Mouse (Mus musculus) intestine, postnatal 0 days (tissue): ENCODE data around the gene Tm9sf4. TPM values are rescaled to one million over a fixed set of nuclear protein-coding genes. Genes with fewer than 3 reads are reported as not detected.

ENCODE experiments used
- ATAC-seq: fragments of 200-750 bp; cut with Nextera tagmentation; 2 replicates; pipeline ENCODE4 v1.8.0; 2017; ENCODE audit warnings: mild to moderate bottlenecking, moderate TSS enrichment, moderate library complexity
- H3K27ac ChIP-seq: fragments of 300-500 bp; sonication (generic); 2 replicates; pipeline ENCODE4 v1.5.1; 2014; ENCODE audit warnings: mild to moderate bottlenecking, low read depth, low read length, moderate library complexity
- H3K27me3 ChIP-seq: fragments of 300-500 bp; sonication (generic); replicated peaks from 2 replicates; pipeline ENCODE4 v1.6.1; 2014; ENCODE audit warnings: low read length, mixed read lengths; ENCODE audit not compliant: control insufficient read depth, insufficient read depth
- H3K36me3 ChIP-seq: fragments of 300-500 bp; sonication (generic); 2 replicates; pipeline ENCODE4 v1.6.1; 2014; ENCODE audit warnings: mild to moderate bottlenecking, moderate library complexity; ENCODE audit not compliant: control insufficient read depth, insufficient read depth
- H3K4me1 ChIP-seq: fragments of 300-500 bp; sonication (generic); replicated peaks from 2 replicates; pipeline ENCODE4 v1.6.1; 2014; ENCODE audit warnings: antibody characterized with exemption, low read length, mixed read lengths; ENCODE audit not compliant: control insufficient read depth, insufficient read depth
- H3K4me2 ChIP-seq: fragments of 300-500 bp; sonication (generic); replicated peaks from 2 replicates; pipeline ENCODE4 v1.6.1; 2014; ENCODE audit warnings: low read depth, mild to moderate bottlenecking, moderate library complexity
- H3K4me3 ChIP-seq: fragments of 300-500 bp; sonication (generic); 2 replicates; pipeline ENCODE4 v1.5.1; 2014; ENCODE audit warnings: low read depth, low read length
- H3K9ac ChIP-seq: fragments of 300-500 bp; sonication (generic); 2 replicates; pipeline ENCODE4 v1.6.1; 2014; ENCODE audit warnings: mild to moderate bottlenecking, low read depth, low read length
- H3K9me3 ChIP-seq: fragments of 300-500 bp; sonication (generic); 2 replicates; pipeline ENCODE4 v1.6.1; 2016; ENCODE audit warnings: mixed run types; ENCODE audit not compliant: control insufficient read depth
- CTCF ChIP-seq: sonication (generic); IDR thresholded peaks from 2 replicates; pipeline ENCODE4 v1.5.1; 2016; ENCODE audit warnings: low read depth, mild to moderate bottlenecking, control low read depth, antibody characterized with exemption, moderate library complexity
- WGBS: fragments of 180-500 bp; shearing (Covaris S2); extraction: QIAGEN DNeasy Blood & Tissue Kit; methylation state at CpG from one replicate; pipeline ENCODE4 v1.1.7; 2014; 5-methylcytosine and 5-hydroxymethylcytosine counted together
- polyA plus RNA-seq: library from polyadenylated mRNA; unstranded; fragments of >200 nt; fragmentation: Nextera tagmentation; extraction: Ambion mirVana; gene quantifications from 2 replicates; pipeline ENCODE4 v1.2.1, GENCODE M21; 2015

The Tm9sf4 gene
- polyA plus RNA-seq, 1 experiment from 2014 or later: 64.7 TPM

DNA sequence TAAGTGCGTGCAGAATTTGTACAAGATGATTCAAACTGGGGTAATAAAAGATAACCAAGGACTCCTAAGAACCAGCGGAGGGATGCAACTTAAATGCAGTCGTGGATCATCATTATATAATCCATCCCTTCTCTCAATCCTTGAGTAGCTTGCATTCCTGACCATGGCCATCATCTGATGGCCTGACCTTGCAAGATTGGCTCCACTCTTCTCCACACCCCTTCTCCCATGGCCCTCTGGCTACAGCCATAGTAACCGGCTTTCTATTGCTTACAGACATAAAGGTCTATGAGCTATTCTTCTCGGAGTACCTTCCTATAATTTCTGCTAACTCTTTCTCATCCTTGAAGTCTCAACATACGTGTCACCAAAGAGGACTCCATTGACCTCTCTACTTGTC is 81.1 kb downstream of the Tm9sf4 start:
- no peak for TF ChIP-seq CTCF
- peak overlapping the region; percentile 77 for H3K4me2 ChIP-seq
- H3K27ac ChIP-seq: peak overlapping the region; percentile 99
- 30% methylated on average over 6 of the region's 6 CpGs for WGBS
- H3K9ac ChIP-seq: peak overlapping the region; percentile 99; the same call in 1 of the 2 replicates
- H3K9me3 ChIP-seq: no peaks in the 10 kb centered on the region
- no peaks in the 10 kb centered on the region for H3K27me3 ChIP-seq
- ATAC-seq: no peak
- peaks cover 18% of the 10 kb centered on the region for H3K36me3 ChIP-seq
- peak overlapping the region; percentile 95 for H3K4me3 ChIP-seq
- H3K4me1 ChIP-seq: peaks cover 10% of the 10 kb centered on the region

DNA sequence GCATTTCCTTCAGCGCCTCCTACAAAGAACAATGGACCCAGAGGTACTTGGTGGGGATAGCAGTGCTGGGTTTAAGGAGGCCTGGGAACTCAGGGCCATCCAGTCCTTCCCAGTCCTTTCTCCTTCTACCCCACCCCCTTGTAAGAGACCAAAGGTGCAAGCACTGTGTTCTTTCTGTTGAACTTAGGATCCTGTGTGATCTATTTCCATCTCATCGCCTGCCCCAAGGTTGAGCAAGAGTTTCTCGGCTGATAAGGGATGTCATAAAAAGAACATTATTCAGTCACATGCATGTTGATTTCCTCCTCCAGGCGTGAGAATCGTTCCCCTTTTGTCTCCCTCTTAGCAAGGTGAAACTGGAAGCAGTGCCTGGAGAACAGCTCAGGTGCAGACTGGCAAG is 88.6 kb downstream of the Tm9sf4 start:
- 40% methylated on average over 5 of the region's 5 CpGs for WGBS

DNA sequence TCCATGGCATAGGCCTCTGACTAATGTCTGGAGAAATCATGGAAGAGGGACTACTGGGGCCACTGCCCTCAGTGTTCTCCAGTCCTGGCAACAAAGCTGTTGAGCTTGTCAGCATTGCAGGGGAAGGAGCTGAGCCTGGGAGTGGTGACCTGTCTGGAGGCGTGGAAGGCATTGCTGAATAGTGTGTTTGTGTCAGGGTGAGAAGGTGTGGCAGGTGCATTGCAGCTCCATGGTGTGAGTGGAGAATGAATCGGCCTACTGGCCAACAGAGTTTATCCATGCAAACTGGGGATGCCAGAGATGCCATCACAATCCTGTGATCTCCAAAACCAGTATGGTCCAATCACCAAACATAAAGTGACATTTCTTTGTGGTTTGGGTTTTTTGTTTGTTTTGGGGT is 95.5 kb downstream of the Tm9sf4 start:
- Histone ChIP-seq H3K4me2 (no peak overlapping the region), H3K27me3 (no peaks in the 10 kb centered on the region), H3K27ac (0 out of 2 replicates have a peak overlapping the region, but pooled peaks have one; percentile 46), H3K4me3 (no peak overlapping the region), H3K9me3 (no peaks in the 10 kb centered on the region), H3K4me1 (peaks cover 8% of the 10 kb centered on the region; the same call in 1 of the 2 replicates), H3K36me3 (peaks cover 21% of the 10 kb centered on the region), H3K9ac (no peak overlapping the region)
- peak; percentile 7; the same call in 1 of the 2 replicates for ATAC-seq
- TF ChIP-seq CTCF: no peak
- WGBS: 51% methylated on average over 2 of the region's 2 CpGs

More for the DNA sequence above, 88.6 kb downstream of the Tm9sf4 start:
- no peak for TF ChIP-seq CTCF
- Histone ChIP-seq H3K9ac (peak overlapping the region; percentile 26; the same call in 1 of the 2 replicates), H3K27me3 (no peaks in the 10 kb centered on the region), H3K36me3 (peaks cover 33% of the 10 kb centered on the region), H3K4me3 (no peak overlapping the region), H3K27ac (peak overlapping the region; percentile 93), H3K4me1 (peaks cover 3% of the 10 kb centered on the region; the same call in 1 of the 2 replicates), H3K9me3 (no peaks in the 10 kb centered on the region), H3K4me2 (no peak overlapping the region)
- peak; percentile 98 for ATAC-seq

DNA sequence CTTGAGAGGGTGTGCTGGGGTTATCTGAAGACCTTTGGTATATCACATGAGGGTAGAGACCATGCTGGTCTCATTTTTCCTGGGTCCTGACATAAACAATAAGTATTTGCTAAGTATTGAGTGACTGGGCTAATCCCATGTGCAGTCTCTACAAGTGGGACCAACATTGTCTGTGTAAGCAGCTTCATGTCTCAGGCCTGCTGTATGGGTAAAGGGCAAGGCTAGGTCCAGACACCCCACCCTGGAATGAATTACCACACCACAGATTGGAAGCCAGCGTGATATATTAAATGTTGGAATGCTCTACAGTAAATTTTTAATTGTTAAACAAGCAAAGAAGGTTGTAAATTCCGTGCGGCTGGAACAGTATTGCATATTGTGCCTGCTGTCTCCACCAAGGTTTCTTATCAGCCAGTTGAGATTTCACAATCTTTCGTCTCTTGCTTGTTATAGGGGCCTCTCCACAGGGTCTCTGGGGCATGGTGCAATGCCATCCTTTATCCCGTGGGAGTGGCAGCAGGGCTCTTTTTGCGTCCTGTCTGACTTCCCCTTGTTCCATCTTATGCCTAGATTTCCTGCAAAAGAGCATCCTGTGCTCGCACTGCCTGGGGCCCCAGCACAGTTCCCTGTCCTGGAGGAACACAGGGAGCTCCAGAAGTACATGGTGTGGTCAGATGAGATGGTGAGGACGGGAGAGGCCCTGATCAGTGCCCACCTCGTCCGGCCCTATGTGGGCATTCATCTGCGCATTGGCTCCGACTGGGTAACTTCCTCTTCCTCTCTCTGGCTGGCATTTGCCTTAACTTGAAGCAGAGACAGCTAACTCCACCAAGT is 98.1 kb downstream of the Tm9sf4 start:
- peak overlapping the region; percentile 17; the same call in 1 of the 2 replicates for H3K9ac ChIP-seq
- no peak for TF ChIP-seq CTCF
- H3K4me2 ChIP-seq: peak overlapping the region; percentile 30; the same call in 1 of the 2 replicates
- H3K4me1 ChIP-seq: peaks cover 8% of the 10 kb centered on the region; the same call in 1 of the 2 replicates
- ATAC-seq: peak; percentile 95
- no peaks in the 10 kb centered on the region for H3K9me3 ChIP-seq
- WGBS: 36% methylated on average over 12 of the region's 12 CpGs
- H3K4me3 ChIP-seq: no peak overlapping the region
- peak overlapping the region; percentile 88 for H3K27ac ChIP-seq
- no peaks in the 10 kb centered on the region for H3K27me3 ChIP-seq
- peaks cover 41% of the 10 kb centered on the region for H3K36me3 ChIP-seq

Other genes with a start within 250 kb of the Tm9sf4 start
- 0.07 TPM in 1 of 2 replicates, not detected in the other for gene Mylk2, start 250.0 kb upstream of the Tm9sf4 start, polyA plus RNA-seq
- 2.1 and 2.9 TPM in 2 replicates for gene Foxs1, start 228.1 kb upstream of the Tm9sf4 start, polyA plus RNA-seq
- 0.13 TPM in 1 of 2 replicates, not detected in the other for gene Dusp15, start 209.6 kb upstream of the Tm9sf4 start, polyA plus RNA-seq
- 0.65 TPM in 1 of 2 replicates, not detected in the other for gene Ttll9, start 198.8 kb upstream of the Tm9sf4 start, polyA plus RNA-seq
- gene Pdrg1, start 145.9 kb upstream of the Tm9sf4 start, polyA plus RNA-seq: 47.0 and 50.3 TPM in 2 replicates
- gene Xkr7, start 129.5 kb upstream of the Tm9sf4 start, polyA plus RNA-seq: not detected in 2 replicates
- gene Ccm2l, start 95.3 kb upstream of the Tm9sf4 start, polyA plus RNA-seq: 1.5 and 1.7 TPM in 2 replicates
- 3.4 and 3.5 TPM in 2 replicates for gene Hck, start 52.8 kb upstream of the Tm9sf4 start, polyA plus RNA-seq
- 3.5 and 3.6 TPM in 2 replicates for gene Tspyl3, start 64.1 kb downstream of the Tm9sf4 start, polyA plus RNA-seq
- 54.4 and 55.4 TPM in 2 replicates for gene Plagl2, start 80.1 kb downstream of the Tm9sf4 start, polyA plus RNA-seq
- gene Pofut1, start 80.2 kb downstream of the Tm9sf4 start, polyA plus RNA-seq: 7.5 and 10.5 TPM in 2 replicates
- gene Kif3b, start 130.1 kb downstream of the Tm9sf4 start, polyA plus RNA-seq: 8.1 and 8.2 TPM in 2 replicates
- 6.7 and 7.4 TPM in 2 replicates for gene Asxl1, start 184.5 kb downstream of the Tm9sf4 start, polyA plus RNA-seq